Mouse (Mus musculus): ENCODE measurements around the gene Fkbp9.

DNA sequence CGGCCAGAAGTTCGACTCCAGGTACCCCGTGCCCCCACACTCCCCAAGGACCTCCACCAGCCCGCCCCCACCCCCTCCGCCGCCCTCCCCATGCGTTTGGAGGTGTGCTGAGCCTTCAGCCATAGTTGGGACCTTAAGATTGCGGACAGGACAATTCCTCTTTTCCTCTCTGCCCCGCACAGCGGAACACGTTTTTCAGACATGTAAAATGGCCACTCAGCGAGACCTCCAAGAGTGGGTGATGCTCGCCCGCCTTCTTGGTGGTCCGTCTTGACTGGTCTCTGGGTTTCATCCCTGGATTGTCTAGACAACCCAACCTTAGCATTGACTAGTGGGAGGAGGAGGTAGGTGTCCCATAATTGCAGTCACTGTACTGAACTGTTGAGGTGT lies 543 bp downstream of the Fkbp9 start:
- TF ChIP-seq CTCF (IDR thresholded peaks at IDR 0.05; ENCODE audit: low read depth) (no peak), EP300 (IDR thresholded peaks at IDR 0.05; ENCODE audit: low read depth) (no peak)
